Mouse (Mus musculus) limb, embryonic 10.5 days (tissue): ENCODE data around the gene B3galt5. TPM values are rescaled to one million over a fixed set of nuclear protein-coding genes. Genes with fewer than 3 reads are reported as not detected.
"Not testable (repeated sequence)": the region's sequence is repeated elsewhere in the genome, so short reads cannot be mapped to it uniquely, and the experiment has no call there.

Experiments used
- DNase-seq: peaks from one replicate; pipeline ENCODE4 v3.0.0-alpha.2; 2017; ENCODE audit warnings: low spot score
- H3K27ac ChIP-seq: fragments of 300-500 bp; sonication (generic); 2 replicates; pipeline ENCODE4 v1.5.1; 2016; ENCODE audit warnings: mild to moderate bottlenecking
- H3K27me3 ChIP-seq: fragments of 300-500 bp; sonication (generic); 2 replicates; pipeline ENCODE4 v1.6.1; 2016; ENCODE audit warnings: low read depth, mild to moderate bottlenecking; ENCODE audit not compliant: poor library complexity, severe bottlenecking
- H3K36me3 ChIP-seq: fragments of 300-500 bp; sonication (generic); 2 replicates; pipeline ENCODE4 v1.6.1; 2016; ENCODE audit warnings: mild to moderate bottlenecking, moderate library complexity
- H3K4me1 ChIP-seq: fragments of 300-500 bp; sonication (generic); 2 replicates; pipeline ENCODE4 v1.6.1; 2016
- H3K4me3 ChIP-seq: fragments of 300-500 bp; sonication (generic); 2 replicates; pipeline ENCODE4 v1.5.1; 2016; ENCODE audit warnings: mild to moderate bottlenecking, moderate library complexity
- H3K9me3 ChIP-seq: fragments of 300-500 bp; sonication (generic); replicated peaks from 2 replicates; pipeline ENCODE4 v1.6.1; 2016; ENCODE audit warnings: mild to moderate bottlenecking
- WGBS: fragments of 180-500 bp; shearing (Covaris S2); methylation state at CpG from one replicate; pipeline ENCODE4 v1.1.7; 2016; 5-methylcytosine and 5-hydroxymethylcytosine counted together
- polyA plus RNA-seq: library from polyadenylated mRNA; unstranded; fragments of >200 nt; fragmentation: Nextera tagmentation; extraction: Ambion mirVana; gene quantifications from 2 replicates; pipeline ENCODE4 v1.2.1, GENCODE M21; 2016

Gene B3galt5
- polyA plus RNA-seq, 1 experiment from 2014 or later, result 0.16 TPM

- no peaks in the 10 kb centered on the region for H3K9me3 ChIP-seq
- DNase-seq, result no peak
- no peak overlapping the region for H3K4me3 ChIP-seq
- H3K36me3 ChIP-seq, result no peaks in the 10 kb centered on the region
- H3K4me1 ChIP-seq, result peaks cover 21% of the 10 kb centered on the region
- H3K27me3 ChIP-seq, result no peaks in the 10 kb centered on the region
- 42% methylated on average over 10 of the region's 10 CpGs for WGBS
- H3K27ac ChIP-seq, result 0 out of 2 replicates have a peak overlapping the region, but pooled peaks have one; percentile 8
These were observed 90.8 kb downstream of the B3galt5 start for GRCm38 (mm10) chr16:96326110-96326999.

- H3K27ac ChIP-seq, H3K9me3 ChIP-seq, H3K4me3 ChIP-seq, H3K36me3 ChIP-seq, DNase-seq, H3K27me3 ChIP-seq: not testable (repeated sequence)
- H3K4me1 ChIP-seq, result peaks cover 21% of the 10 kb centered on the region
- WGBS, result 45% methylated on average over 9 of the region's 9 CpGs
These were observed 91.7 kb downstream of the B3galt5 start for GRCm38 (mm10) chr16:96327251-96327650.

- H3K36me3 ChIP-seq, result no peaks in the 10 kb centered on the region
- H3K27me3 ChIP-seq, result no peaks in the 10 kb centered on the region
- no peaks in the 10 kb centered on the region for H3K4me1 ChIP-seq
- H3K27ac ChIP-seq, result no peak overlapping the region
- H3K9me3 ChIP-seq, result no peaks in the 10 kb centered on the region
- WGBS, result 89% methylated on average over 4 of the region's 4 CpGs
- H3K4me3 ChIP-seq, result no peak overlapping the region
- DNase-seq, result no peak
These were observed 104.0 kb downstream of the B3galt5 start for GRCm38 (mm10) chr16:96339570-96339969.

- Histone ChIP-seq H3K4me3 (no peak overlapping the region), H3K9me3 (no peaks in the 10 kb centered on the region), H3K4me1 (no peaks in the 10 kb centered on the region), H3K27ac (no peak overlapping the region), H3K27me3 (no peaks in the 10 kb centered on the region), H3K36me3 (no peaks in the 10 kb centered on the region)
- 18% methylated on average over 5 of the region's 5 CpGs for WGBS
- DNase-seq, result peak; percentile 59
These were observed 105.7 kb downstream of the B3galt5 start for GRCm38 (mm10) chr16:96341269-96341668.

GRCm38 (mm10) chr16:96341945-96342344 is 106.3 kb downstream of the B3galt5 start:
- H3K27ac ChIP-seq, result no peak overlapping the region
- no peaks in the 10 kb centered on the region for H3K27me3 ChIP-seq
- no peaks in the 10 kb centered on the region for H3K9me3 ChIP-seq
- no peaks in the 10 kb centered on the region for H3K4me1 ChIP-seq
- 76% methylated on average over 4 of the region's 4 CpGs for WGBS
- H3K4me3 ChIP-seq, result no peak overlapping the region
- no peak for DNase-seq
- no peaks in the 10 kb centered on the region for H3K36me3 ChIP-seq

GRCm38 (mm10) chr16:96345117-96345516 is 109.5 kb downstream of the B3galt5 start:
- 9% methylated on average over 10 of the region's 10 CpGs for WGBS
- no peak overlapping the region for H3K4me3 ChIP-seq

GRCm38 (mm10) chr16:96348070-96348469 is 112.5 kb downstream of the B3galt5 start:
- H3K9me3 ChIP-seq, result no peaks in the 10 kb centered on the region
- H3K27ac ChIP-seq, result peak overlapping the region; percentile 70; the same call in 1 of the 2 replicates
- no peaks in the 10 kb centered on the region for H3K36me3 ChIP-seq
- H3K4me3 ChIP-seq, result no peak overlapping the region
- no peak for DNase-seq
- peaks cover 19% of the 10 kb centered on the region for H3K4me1 ChIP-seq
- H3K27me3 ChIP-seq, result no peaks in the 10 kb centered on the region
- 53% methylated on average over 11 of the region's 11 CpGs for WGBS

More at GRCm38 (mm10) chr16:96345117-96345516, 109.5 kb downstream of the B3galt5 start:
- H3K27me3 ChIP-seq, result no peaks in the 10 kb centered on the region
- DNase-seq, result peak; percentile 90
- no peaks in the 10 kb centered on the region for H3K36me3 ChIP-seq
- no peaks in the 10 kb centered on the region for H3K9me3 ChIP-seq
- no peak overlapping the region for H3K27ac ChIP-seq
- peaks cover 19% of the 10 kb centered on the region for H3K4me1 ChIP-seq

- 80% methylated on average over 5 of the region's 5 CpGs for WGBS
- Histone ChIP-seq H3K36me3 (no peaks in the 10 kb centered on the region), H3K27ac (peak overlapping the region; percentile 70), H3K27me3 (no peaks in the 10 kb centered on the region), H3K4me1 (peaks cover 19% of the 10 kb centered on the region), H3K4me3 (no peak overlapping the region), H3K9me3 (no peaks in the 10 kb centered on the region)
- no peak for DNase-seq
These were observed 113.2 kb downstream of the B3galt5 start for GRCm38 (mm10) chr16:96348766-96349165.

- Histone ChIP-seq H3K4me3 (no peak overlapping the region), H3K27ac (no peak overlapping the region), H3K4me1 (peaks cover 22% of the 10 kb centered on the region), H3K36me3 (no peaks in the 10 kb centered on the region), H3K9me3 (no peaks in the 10 kb centered on the region), H3K27me3 (no peaks in the 10 kb centered on the region)
- no peak for DNase-seq
- 99% methylated on average over 2 of the region's 2 CpGs for WGBS
These were observed 115.9 kb downstream of the B3galt5 start for GRCm38 (mm10) chr16:96351520-96351919.

GRCm38 (mm10) chr16:96353296-96353896 is 117.8 kb downstream of the B3galt5 start:
- Histone ChIP-seq H3K27me3 (no peaks in the 10 kb centered on the region), H3K4me3 (no peak overlapping the region), H3K4me1 (peaks cover 16% of the 10 kb centered on the region), H3K27ac (no peak overlapping the region; the same call in 1 of the 2 replicates), H3K9me3 (no peaks in the 10 kb centered on the region), H3K36me3 (no peaks in the 10 kb centered on the region)
- WGBS, result 78% methylated on average over 6 of the region's 6 CpGs
- DNase-seq, result no peak

GRCm38 (mm10) chr16:96353996-96354395 is 118.4 kb downstream of the B3galt5 start:
- 34% methylated on average over 6 of the region's 6 CpGs for WGBS
- H3K4me1 ChIP-seq, result peaks cover 10% of the 10 kb centered on the region; the same call in 1 of the 2 replicates
- peak overlapping the region; percentile 26; the same call in 1 of the 2 replicates for H3K4me3 ChIP-seq
- H3K27ac ChIP-seq, result peak overlapping the region; percentile 46; the same call in 1 of the 2 replicates
- DNase-seq, result no peak
- no peaks in the 10 kb centered on the region for H3K36me3 ChIP-seq
- no peaks in the 10 kb centered on the region for H3K27me3 ChIP-seq
- H3K9me3 ChIP-seq, result no peaks in the 10 kb centered on the region

GRCm38 (mm10) chr16:96357903-96358302 is 122.3 kb downstream of the B3galt5 start:
- H3K4me3 ChIP-seq, result peak overlapping the region; percentile 49
- H3K9me3 ChIP-seq, result no peaks in the 10 kb centered on the region
- 7% methylated on average over 10 of the region's 10 CpGs for WGBS
- peaks cover 31% of the 10 kb centered on the region for H3K4me1 ChIP-seq
- DNase-seq, result peak; percentile 74
- H3K36me3 ChIP-seq, result no peaks in the 10 kb centered on the region
- H3K27ac ChIP-seq, result no peak overlapping the region
- no peaks in the 10 kb centered on the region for H3K27me3 ChIP-seq
